Mouse (Mus musculus) cerebellum, adult 9-10 months (tissue): ENCODE results near the gene Klkb1.
"Not testable (repeated sequence)": the region's sequence is repeated elsewhere in the genome, so short reads cannot be mapped to it uniquely, and the experiment has no call there.

ENCODE experiments used
- DNase-seq: peaks from one replicate; pipeline ENCODE4 v3.0.0; 2022

Klkb1 gene

DNA sequence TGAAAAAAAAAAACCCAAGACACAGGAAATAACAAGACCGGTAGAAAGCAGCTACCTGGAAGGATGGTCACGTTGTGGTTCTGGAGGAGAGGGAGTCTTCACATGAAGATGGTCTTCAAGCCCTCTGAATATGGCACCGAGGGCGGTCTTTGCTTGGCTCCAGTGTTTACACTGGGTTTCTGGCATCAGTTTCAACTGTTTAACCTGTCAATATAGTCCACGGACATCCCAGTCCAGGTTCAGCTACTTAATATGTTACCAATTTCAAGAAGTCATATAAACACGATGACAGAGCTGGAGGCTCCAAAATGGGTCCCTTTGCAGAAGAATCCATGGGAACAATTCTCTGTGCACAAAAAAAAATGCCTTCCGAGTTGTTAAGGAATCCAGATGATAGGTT lies at the start of gene Klkb1:
Gene Klkb1 (minus strand): TSS at position 173 of the 400 bp plus-strand sequence.
- DNase-seq, result no peak

DNA sequence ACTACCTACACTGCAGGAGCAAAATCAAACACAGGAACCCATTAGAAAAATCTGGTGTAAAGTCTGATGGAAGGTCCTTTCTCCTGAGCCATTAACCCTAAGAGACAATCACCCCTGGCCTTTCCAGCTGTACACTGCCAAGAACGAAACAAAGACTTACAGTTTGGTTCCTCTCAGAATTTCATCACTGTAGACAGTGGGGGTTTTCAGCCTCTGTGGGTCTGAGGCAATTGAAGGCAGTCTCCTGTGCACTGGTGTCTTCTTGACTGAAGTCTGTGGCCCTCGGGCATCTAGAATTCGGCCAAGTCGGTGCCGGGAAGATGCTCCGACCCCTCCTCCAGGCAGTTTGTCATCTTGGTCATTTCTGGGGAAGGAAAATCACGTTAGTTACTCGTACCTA lies 49.6 kb upstream of the Klkb1 start:
- DNase-seq, result no peak

DNA sequence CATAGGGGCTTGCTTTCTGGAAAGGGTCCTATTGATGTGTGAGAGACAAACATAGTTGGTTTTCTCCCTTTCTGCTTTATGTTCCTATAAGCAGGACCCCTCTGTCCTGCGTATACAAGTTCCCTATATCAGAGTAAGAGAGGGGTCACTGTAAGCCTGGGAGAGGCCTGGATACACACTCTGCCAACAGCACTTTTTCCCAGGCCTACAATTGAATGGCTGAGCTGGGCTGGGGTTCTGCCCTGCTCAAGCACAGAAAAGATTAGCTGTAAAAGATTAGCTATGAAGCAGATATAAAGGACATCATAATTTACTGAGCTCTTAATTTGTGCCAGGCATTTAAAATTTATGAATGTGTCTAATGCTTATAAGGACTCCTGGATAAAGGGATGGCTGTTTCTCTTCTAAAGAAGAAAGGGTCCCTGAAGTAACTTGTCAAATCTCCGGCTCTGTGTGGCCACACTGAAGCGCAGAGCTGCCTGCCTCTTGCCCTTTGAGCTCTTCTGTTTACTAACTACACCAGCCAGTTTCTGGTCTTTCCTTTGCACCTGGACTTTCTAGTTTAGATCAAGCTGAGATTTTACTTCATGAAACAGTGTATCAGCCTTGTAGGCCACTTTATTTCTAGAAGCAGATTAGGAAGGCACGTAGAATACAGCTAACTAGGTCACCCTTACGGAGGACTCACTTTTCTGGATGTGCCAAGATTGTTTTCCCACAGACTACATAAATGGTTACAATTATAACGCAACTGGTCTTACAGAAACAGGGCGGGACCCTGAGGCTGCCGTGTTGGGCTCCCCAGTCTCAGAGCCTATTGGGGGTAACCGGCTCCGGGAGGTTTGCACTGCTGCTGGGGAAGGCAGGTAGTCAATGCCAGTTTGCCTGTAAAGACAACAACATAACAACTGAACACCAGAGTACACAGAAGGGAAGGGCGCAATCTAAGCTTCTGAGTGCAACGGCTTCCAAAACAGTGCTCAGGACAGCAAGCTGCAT lies 47.3 kb upstream of the Klkb1 start:
- no peak for DNase-seq

DNA sequence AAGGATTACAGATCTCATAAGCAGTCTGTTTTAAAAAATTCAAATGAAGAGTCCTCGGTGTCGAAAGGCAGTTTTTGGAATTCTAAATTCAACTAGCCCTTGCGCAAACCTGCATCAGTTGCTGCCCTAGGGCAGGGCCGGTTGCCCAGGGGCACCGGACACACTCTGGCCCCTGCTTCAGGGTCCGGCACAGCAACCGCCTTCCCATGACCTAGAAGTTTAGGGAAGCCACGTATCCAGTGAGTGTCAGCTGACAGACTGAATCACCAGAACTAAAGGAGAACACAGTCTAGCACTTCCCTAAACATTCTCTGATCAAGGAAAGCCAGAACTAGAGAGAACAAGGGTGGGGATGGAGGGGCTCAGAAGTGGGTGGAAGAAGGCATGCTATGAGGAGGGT lies 38.8 kb upstream of the Klkb1 start:
- DNase-seq, result no peak

DNA sequence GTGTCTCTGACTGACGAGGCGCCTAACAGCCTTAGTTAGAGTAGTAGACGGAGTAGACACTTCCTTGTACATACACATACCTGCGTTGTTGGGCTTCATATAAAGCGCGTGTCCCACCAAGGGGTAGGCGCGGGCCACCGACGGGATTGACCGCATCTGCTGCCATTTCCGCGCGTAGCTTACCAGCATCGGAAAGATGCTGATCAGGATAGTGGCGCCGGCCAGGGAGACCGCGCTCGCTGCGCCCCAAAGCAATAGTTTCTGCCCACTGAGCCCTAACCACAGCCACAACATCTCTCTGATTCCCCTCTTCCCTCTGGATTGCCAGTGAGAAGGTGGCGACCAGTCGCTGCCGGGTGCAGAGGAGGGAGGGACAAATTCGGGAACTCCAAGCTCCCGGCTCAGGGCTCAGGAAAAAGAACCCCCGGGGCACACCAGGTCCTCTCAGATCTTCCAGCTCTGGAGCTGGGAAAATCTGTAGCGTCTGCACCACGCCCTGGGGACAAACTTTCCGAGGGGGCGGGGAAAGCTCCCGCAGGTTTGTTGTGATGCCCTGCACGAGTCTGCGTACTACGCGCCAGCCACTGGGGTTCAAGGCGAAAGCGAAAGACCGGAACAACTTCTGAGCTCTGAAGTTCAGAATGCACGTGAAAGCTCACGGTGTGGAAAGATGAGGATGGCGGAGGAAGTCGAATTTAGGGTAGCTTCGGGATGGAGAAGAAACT lies 38.2 kb upstream of the Klkb1 start, which contains the start of gene Cyp4v3:
Gene Cyp4v3 (minus strand): TSS at position 532 of the 725 bp plus-strand sequence.
- no peak for DNase-seq

DNA sequence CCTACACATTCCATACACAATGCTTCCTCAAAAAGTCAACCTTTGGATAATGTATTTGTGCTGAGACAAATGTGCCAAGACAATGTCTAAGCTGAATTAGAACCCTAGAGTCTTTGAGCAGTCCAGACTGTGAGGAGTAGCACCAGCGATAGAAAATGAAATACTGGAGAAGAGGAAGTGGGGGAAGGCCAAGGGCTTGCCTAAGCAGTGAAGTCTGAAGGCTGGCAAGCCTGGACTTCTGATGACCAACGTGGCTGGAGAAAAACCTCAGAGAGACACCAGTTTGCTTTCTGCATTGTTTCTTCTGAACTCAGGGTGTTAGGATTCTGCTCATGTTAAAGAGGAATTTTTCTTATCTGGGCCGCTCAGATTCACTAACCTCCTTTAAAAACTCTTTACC lies 36.2 kb upstream of the Klkb1 start:
- DNase-seq, result no peak

DNA sequence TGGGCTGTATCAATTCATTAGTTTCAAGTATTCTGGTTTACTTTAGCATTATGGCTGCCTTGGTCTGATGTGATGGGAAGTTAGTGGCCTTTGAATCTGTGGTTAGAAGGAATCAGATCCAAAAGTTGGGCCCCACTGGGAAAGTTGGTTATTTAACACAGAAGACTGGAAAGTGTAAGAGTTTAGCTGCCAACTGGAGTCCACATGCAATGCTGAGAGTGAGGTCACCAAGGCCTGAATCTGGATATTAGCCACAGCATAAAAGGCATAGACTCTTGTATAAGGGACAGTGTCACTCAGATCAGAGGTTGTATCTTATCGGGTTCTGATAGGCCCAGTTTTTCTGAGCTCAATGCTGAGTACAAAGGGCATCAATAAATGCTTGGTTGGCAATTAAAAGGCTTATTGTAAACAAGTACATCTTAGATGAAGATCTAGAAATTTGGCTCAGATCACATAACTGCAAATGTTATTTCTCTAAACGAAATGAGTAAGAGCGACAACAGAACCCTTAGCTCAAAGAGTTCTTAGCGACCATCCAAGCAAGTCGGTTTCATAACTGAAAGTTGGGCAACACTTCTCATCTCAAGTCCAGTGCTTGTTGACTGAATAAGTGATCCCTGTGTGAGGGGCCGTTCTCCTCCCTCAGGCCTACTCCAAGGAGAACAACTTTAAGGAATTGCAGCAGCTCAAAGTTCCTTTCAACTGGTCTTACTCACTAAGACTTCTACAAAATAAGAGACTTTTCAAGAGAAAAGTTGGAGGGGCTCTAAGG lies 34.7 kb upstream of the Klkb1 start:
- DNase-seq, result no peak

DNA sequence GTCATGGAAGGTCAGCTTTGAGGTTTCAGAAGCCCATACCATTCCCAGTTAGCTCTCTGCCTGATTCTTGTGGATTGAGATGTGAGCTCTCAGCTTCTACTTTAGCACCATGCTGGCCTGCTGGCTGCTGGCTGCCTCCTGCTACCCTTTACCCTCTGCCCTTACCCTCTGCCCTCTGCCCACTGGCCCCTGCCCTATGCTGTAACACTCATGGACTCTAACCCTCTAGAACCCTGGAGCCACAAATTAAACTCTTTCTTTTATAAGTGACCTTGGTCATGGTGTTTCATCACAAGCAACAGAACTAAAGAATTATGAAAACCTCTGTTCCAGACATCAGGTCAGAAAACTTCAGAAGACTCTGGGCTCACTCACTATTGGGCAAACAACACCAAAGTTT lies 32.4 kb upstream of the Klkb1 start:
- not testable (repeated sequence) for DNase-seq

DNA sequence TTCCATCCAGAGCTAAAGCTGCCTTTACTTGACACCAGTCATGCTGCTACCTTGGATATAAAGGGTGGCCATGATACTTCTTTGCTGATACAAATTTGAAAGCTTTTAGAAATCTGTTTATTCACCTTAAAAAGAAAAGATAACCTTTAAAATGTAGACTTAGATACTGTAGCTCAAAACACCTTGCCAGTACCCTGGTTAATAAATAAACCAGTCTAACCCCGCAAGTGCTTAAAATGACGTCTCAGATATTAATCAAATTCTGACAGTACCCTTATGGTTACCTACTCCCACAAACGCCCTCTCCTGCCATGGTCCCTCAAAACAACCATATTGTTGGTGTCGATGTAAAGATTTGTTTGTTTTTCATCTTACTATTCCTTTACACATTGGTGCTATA lies 29.5 kb upstream of the Klkb1 start:
- no peak for DNase-seq

DNA sequence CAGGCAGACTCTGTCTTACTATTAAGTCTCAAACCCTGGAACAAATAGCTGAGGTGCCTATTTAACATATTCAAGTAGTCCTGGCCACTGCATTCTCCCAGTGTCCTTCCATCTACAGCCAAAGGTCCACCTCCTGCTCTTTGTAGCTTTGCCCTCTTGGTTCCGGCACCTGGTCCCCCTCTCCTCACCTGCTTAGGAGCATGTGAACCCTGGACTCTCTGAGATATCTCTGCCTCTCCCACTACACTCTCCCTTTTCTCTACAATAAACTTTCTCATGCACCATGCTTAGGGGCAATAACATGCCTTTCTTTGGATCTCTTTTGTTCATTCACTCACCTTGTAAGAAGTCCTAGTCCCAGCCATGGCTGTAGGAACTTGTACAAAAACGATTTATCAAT lies 26.7 kb upstream of the Klkb1 start:
- no peak for DNase-seq

DNA sequence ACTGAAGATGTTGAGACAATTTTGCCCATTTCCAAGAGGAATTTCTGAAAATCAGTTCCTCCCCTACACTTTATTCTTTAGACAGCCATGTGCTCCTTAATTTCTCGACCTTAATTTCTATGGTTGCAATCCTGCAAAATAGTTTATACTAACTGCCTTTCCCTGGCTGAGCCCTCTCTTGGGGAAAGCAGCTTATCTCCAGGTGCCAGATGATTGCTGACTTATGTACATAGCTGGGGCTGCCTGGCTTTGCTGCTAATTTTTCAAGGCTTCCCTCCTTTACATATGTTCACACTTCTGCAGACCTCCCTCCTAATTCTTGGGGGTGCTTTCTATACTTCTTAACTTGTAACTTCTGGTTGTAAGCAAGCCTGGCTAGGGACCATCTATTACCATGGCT lies 26.3 kb upstream of the Klkb1 start:
- no peak for DNase-seq

DNA sequence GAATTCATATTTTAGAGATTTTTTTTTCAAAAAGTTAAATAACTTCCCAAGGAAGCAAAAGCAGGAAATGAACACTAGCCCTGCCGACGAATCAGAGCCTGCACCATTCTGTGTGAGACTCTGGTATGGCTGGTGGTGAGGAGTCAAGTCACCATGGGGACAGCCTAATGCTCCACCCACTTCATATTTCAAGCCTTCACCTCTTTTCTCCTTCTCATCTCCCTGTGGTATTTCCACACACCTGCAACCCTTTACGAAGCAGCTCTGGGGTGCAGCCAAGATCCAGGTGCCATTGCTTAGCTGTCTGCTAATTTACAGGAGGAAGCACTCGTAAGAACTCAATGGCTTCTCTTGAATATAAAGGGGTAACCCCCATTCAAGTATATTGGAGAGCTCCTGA lies 16.3 kb upstream of the Klkb1 start:
- DNase-seq, result no peak

DNA sequence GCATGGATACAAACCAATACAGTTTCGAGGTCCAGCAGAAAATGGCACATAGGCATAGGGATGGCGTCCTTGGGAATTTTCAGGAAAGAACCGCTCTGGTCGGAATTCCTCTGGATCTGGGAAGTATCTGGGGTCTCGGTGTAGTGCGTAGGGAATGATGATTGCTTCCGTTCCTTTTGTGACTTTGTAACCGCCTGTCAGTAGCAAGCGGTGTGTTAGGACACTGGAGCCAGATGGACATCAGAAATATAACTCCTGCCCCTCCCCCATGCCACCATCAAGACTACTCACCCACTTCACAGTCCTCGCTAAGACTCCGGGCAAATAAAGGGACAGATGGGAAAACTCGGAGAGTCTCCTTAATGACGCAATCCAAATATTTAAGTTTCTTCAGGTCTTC lies 13.7 kb upstream of the Klkb1 start, which contains the start of gene Gm45753:
Gene Gm45753 (minus strand): TSS at position 101 of the 400 bp plus-strand sequence.
- no peak for DNase-seq

DNA sequence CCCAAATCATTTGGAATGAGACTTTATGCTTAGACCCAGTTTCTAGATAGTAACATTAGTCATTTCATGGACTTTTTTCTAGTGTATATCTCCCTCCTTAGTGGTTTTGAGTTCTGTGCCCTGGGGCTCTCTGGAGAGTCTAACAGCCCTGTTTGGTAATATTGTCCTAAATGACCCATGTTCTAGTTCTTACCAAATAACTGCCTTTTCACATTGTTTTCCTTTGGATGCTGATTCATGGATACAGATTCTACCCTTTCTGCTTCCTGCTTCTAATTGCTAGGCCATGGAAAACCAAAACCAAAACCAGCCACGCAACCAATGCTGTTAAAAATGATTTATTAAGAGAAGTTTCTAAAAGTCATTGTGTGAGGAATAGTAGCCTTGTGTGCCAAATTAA lies 10.8 kb upstream of the Klkb1 start:
- no peak for DNase-seq

DNA sequence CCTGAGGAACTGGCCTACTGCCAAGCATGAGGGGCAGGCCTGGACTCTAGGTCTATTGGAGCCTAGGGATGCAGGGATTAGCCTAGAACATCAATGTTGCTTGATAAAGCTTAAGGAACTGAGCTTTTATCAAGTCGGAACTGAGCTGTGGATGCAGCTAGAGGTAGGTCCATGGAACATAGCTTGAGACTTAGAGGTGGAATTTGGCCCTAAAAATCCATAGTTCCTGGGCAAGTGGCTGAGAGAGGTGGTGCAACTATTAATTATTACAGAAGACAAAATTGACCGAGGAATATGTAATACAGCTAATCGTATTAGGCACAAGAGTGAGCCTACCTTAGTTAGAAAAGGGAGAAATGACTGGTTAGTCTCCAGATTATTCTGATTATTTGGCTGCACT lies 9.7 kb upstream of the Klkb1 start:
- DNase-seq, result no peak

DNA sequence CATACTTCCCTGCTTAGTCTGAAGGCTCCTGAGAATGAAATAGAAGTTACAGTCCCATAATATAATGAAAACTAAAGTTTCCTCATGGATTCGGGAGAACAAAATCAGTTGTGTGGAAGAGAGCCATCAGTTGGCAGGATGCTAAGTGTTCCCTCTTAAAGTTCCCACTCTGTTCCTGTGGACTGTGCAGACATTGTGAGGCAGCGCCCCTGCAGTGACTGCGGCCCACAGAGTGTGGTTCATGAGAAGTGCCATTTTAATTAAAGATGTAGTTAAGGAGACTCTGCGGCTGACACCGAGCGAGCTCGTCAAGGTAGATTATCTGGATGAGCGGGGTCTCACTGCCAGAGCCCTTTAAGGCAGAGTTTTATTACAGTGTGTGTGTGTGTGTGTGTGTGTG lies 7.7 kb upstream of the Klkb1 start:
- DNase-seq, result no peak

DNA sequence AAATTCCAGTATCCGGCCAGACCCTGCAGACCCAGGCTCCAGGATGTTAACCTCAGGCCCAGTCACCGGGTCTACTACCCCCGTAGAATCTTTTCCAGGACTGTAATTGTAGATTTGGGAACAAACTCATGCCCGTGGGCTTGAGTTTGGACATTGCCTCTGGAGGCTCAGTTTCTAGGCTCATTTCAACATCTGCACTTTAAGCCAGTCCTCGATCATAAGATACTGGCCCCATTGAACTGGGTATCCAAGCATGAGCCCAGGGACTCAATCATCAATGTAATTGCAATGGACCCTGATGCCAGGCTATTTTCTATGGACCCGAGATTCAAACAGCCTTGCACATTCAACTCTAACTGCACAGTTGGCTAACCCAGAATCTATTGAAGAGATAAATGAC lies 617 bp upstream of the Klkb1 start:
- no peak for DNase-seq

DNA sequence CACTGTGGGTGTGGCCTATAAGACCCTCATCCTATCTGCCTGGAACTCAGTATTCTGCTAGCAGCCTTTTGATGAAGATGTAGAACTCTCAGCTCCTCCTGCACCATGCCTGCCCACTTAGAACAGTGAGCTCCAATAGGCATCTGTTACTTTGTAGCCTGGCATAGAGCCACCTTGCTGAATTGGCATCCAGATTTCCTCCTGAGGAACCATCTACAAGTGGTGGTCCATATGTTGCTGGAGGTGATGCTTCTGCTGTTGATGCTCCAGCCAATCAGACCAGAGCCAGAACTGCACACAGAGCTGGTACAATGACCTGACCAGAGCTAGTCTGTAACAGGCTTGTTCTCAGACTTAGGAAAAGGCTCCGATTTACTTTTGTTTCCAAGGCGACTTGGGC lies 2.9 kb downstream of the Klkb1 start:
- DNase-seq, result peak; percentile 37

DNA sequence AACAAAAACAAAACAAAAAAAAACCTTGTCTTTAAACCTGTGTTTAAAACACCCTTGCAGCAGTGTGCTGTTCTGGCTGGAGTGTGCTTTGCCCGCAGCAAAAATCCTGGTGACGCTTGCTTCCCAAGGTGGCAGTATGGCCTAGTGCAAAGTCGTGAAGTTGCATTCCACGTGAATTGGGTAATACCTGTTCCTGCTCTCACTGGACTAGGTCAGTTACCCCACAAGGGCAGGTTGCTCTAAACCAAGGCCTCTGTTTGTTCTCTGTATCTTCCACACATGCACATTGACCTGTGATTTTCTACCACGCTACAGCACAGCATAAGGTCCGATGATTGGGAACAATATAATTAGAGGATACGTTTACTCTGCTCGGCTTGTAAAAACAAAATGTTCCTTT lies 13.0 kb downstream of the Klkb1 start:
- no peak for DNase-seq

DNA sequence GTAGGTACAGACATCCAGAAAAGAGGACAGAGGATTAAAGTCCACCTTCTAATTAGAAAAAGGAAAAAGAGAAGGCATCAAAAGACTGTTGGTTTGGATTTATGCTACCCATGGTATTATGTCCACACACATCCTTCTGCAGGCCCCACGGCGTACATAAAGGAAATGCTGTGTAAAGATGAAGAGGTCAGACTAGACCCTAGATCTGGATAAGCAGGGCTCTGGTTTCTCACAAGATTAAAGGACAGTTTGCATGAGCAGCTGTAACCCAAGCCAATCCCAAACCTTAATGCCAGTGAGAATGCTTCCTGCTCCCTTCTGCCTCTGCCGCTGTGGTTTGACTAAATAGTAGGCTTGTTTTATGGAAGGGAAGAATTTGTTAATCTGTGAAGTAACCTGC lies 17.2 kb downstream of the Klkb1 start:
- no peak for DNase-seq

DNA sequence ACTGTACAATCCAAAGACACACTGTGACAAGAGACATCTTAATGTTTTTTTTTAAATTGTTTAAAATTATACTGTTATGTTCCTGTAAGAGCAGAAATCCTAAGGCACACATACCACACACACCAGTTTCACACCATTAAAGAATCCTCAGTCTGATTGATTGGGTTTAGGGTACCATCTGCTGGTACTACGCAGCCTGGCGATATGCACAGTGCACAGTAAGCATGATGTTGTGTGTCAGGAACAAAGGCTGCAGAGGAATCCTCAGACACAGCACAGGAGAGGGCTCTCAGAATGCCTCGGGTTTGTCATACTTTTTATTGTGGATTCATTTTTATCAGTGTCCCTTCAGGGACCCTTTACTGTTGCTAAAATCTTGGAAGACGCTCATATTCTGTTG lies 20.3 kb downstream of the Klkb1 start:
- no peak for DNase-seq

DNA sequence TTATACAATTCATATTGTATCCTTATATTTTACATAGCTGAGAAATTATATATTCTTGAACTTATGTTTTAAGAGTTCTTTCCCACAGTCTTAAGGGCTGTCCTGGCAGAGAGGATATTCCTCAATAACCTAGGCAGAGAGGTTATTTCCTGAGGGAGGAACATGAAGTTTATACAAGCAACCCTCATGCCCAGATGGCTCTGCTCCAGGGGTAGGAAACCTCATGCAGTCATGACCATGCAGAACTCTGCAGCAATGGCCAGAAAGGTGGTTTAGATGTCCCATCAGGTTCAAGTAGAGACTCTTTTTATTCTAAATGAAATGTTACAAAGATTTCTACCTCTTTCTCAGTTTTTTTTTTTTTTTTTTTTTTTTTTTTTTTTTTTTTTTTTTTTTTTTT lies 25.6 kb downstream of the Klkb1 start:
- no peak for DNase-seq

DNA sequence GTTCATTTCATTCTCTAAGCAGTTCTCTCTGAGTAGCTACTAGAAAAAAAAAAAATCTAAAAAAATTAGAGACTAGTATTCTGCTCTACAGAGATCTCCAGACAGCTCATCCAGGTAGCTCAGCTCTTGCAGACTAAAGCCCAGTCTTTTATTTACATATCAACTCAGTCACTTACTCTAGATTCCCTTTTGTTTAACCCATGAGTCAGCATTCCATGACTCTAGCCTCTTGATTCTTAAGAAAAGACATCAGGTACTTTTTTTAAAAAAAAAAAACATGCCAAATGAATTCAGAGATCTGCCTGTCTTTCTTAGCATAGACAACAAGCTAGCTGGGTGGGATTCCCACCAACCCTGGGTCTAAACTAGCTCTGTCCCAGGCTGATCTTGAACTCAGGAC lies 26.2 kb downstream of the Klkb1 start:
- no peak for DNase-seq
